Mouse (Mus musculus) right cerebral cortex, postnatal 25 days (tissue): Measurements from ENCODE around the gene Kif21b.

Experiments
- DNase-seq: peaks from one replicate; pipeline ENCODE4 v3.0.0; 2022

The Kif21b gene

DNA sequence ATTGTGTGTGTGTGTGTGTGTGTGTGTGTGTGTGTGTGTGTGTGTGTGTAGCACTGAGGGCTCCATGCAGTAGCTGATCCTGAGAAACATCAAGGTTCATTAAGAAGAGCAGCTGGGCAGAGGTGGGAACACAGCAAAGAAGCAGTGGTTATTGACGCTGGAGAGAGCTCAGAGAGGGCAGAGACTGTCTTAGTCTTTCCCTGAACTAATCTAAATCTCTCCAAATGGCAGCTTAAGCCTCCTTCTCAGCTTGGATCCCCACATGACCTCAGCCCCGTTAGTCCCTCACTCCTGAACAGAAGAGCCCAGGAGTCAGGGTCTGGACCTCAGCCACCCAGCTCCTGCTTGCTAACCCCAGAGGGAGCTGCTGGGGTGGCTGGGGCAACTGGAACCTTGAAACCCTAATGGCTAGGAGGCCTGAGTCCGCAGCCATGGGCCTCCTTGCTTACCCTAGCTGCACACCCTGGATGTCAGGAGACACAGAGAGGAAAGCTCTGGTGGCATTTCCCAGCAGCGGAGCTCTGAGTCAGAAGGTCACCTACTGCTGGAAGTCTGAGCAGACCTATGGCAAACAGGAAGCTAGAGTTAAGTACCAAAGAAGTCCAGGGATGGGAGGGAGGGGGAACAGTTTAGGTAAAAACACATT, 2.1 kb upstream of the Kif21b start:
- DNase-seq, result no peak

DNA sequence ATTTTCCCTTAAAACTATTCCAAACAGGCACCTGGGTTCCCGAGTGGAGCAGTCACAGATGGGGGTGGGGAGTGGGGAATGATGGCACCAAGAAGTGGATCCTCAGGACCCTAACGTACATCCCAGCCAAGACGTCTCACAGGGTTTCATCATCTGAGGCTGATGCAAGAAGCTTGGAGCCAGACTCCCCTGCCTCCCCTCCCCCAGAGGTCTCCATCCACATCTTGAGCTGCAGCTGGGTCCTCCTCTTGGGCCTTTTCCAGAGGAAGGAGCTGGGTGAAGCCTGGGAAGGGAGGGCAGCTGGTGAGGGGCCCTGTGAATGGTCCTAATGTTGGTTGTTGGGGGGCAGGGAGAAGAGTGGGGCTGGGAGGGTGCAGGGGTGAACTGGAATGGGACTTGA, 1.1 kb upstream of the Kif21b start:
- DNase-seq, result no peak

- no peak for DNase-seq
Measured at GRCm38 (mm10) chr1:136131603-136132291, 558 bp downstream of the Kif21b start.

GRCm38 (mm10) chr1:136132386-136133201, 1.4 kb downstream of the Kif21b start:
- DNase-seq, result no peak

- DNase-seq, result no peak
Measured at GRCm38 (mm10) chr1:136133570-136134240, 2.5 kb downstream of the Kif21b start.

GRCm38 (mm10) chr1:136134547-136134946, 3.4 kb downstream of the Kif21b start:
- no peak for DNase-seq

GRCm38 (mm10) chr1:136135046-136135445, 3.9 kb downstream of the Kif21b start:
- no peak for DNase-seq

- DNase-seq, result no peak
Measured at GRCm38 (mm10) chr1:136135777-136136444, 4.7 kb downstream of the Kif21b start.

DNA sequence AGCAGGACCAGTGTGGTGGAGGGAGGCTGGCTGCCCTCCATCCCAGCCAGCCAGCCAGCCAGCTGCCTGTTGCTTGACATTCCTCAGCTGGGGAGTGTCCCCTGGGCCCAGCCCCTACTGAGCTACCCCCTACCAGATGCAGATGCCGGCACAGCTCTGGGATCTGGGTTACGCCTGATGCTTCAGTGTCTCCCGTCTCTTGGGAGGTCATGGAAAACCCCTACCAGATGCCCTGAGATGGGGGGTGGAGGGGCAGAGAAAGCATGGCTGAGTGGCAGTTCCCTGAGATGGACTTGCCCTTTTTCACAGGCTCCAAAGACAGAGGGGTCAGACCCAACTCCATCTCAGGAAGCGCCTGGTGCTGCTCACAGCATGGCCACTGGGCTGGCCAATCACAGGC, 5.4 kb downstream of the Kif21b start:
- DNase-seq, result no peak

DNA sequence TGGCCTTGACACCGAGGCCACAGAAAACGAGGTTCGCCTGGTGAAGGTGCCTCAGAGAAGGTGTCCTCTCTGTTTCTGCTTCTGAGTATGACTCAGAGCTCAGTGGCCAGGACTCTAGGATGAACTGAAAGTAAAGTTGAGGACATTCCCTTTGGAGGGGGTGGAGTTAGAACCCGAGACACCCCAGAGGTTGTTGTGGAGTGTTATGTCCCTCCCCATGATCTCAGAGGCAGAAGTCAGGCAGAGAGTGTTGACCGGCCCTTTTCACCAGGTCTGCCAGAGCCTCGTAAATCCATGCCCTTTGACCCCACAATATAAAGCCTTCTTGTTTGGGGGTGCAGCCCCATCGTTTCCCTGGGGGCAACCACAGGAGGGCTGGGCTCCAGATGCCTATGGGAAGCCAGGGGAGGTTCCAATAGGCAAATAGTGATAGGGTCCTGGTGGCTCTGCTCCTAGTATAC, 5.9 kb downstream of the Kif21b start:
- no peak for DNase-seq

GRCm38 (mm10) chr1:136137575-136137974, 6.4 kb downstream of the Kif21b start:
- DNase-seq, result no peak

DNA sequence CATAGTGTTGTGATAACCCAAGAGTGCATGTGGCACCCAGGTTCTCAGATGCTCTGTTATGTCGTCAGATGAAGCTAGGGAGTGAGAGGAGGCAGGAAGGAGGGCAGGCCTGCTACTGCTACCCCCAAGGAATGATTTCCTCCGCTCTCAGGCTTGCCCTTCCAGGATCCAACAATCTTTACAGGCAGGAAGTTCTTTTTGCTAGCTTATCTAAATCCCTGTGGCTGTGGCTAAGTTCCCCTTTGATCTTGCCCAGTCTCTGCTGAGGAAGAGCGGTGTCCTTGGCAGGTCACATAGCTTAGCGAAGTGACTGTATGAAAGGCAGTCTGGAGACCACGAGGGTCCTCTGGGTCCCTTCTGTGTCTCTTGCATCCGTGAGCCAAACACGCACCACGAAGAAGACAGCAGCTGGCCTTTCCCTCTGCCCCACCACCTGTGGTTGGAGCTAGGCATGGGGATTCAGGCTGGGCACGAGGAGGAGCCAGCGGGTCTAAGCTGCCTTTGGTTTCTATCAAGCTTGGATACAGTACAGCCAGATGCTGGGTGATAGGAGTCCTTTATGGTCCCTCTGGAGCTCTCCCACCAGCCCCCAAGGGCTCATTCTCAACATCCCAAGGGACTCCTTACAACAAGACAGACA, 7.1 kb downstream of the Kif21b start:
- no peak for DNase-seq

DNA sequence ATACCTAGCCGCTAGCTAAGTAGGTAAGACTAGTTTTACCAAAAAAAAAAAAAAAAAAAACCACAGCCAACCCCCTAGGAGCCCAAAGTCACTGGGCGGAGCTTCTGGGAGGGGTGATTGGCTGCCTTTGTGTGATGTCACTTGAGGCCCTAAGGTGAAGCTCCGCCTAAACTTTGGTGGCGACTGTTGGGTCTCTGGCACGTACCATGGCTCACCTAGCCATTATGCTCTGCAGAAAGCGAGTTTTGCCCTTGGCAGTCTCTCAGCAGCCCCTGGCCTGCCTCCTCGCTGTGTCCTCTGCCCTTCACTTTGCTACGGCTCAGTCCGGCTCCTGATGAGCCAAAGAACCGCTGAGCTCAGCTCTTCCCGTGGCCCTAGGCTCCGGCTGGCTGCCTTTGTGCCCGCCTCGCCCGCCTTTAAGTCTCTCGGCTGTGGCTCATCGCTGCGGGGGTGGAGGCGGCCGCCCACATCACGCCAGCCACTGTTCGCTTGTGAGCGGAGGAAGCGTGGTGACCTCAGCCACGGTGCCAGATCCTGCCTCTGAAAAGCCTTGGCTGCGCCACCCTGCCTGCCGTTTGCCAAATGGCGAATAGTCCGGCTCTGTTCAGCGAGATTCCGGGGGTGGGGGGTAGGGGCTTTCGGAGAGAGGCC, 8.9 kb downstream of the Kif21b start:
- peak; percentile 87 for DNase-seq

- no peak for DNase-seq
Measured at GRCm38 (mm10) chr1:136141176-136141950, 10.2 kb downstream of the Kif21b start.

DNA sequence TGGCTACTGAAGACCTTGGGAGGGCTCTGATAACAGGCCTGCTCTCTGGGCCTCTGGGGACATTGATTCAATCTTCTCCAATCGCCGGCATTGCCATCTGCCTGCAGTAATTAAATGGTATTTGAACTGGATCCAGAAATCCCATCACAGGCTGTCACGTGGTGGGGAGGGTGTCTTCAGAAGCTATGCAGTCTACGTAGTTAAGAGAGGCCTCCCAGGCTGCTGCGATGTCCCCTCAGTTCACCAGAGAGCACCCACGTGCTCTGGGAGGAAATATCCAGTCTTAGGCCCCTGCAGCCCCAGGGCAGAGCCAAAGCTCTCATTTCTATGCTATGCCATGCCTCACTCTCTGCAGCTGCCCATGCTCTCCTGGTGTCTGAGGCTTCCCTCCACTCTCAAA, 11.1 kb downstream of the Kif21b start:
- DNase-seq, result no peak

GRCm38 (mm10) chr1:136143514-136143913, 12.3 kb downstream of the Kif21b start:
- DNase-seq, result peak; percentile 77

- DNase-seq, result no peak
Measured at GRCm38 (mm10) chr1:136149702-136150101, 18.5 kb downstream of the Kif21b start.

GRCm38 (mm10) chr1:136151371-136151770, 20.2 kb downstream of the Kif21b start:
- DNase-seq, result no peak

GRCm38 (mm10) chr1:136156304-136156703, 25.1 kb downstream of the Kif21b start:
- no peak for DNase-seq

DNA sequence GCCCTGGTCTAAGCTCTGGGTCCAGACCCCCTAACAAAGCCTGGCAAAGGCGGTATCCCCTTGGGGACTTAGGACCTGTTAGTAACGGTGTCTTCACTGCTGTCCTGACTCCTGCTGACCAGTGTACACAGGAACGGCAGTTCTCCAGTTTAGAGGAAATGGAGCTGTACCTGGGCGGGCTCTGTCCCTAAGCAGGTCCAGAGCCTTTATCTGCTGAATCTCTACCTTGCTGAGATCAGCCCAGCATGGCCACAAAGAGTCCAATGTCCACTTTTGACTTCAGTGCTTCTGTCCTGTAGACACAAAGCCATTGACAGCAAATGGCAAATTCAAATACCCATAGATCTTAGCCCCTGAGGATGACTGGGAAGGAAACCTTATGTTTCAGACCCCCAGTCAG, 25.8 kb downstream of the Kif21b start:
- DNase-seq, result no peak

- no peak for DNase-seq
Measured at GRCm38 (mm10) chr1:136159830-136160229, 28.6 kb downstream of the Kif21b start.
